Mouse (Mus musculus): ENCODE results near the gene Chchd1.

DNA sequence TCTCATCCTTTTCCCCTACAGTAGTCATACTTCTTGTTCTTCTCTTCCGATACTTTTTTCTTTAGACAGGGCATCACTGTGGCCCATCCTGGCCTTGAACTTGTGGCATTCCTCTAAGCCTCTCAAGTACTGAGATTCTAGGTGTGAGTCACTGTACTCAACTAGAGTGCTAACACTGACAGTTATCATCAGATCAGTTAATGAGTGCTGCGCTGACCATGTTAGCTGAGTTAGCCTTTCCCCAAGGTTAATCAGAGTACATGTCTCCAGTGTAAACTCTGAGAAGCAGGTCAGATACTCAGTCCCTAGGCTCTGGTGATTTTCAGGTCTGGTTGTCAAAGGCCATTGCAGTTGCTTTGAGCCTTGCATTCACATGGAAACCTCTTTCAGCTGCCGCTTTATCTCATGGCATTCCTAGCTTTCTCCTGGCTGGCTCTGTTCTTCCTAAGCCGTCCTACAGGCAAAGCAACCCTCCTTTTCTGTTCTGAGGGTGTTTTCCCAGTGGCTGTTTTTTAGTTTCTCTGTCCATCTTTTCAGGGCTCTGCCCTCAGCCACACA, 46.8 kb downstream of the Chchd1 start:
- no peak for TF ChIP-seq CTCF (IDR thresholded peaks at IDR 0.05; ENCODE audit: low read depth)
- no peak for TF ChIP-seq EP300 (IDR thresholded peaks at IDR 0.05; ENCODE audit: low read depth)
